Mouse (Mus musculus) ovary, adult 18-20 months (tissue): Measurements from ENCODE around the gene Akap6.

ENCODE experiments used
- DNase-seq: peaks from one replicate; pipeline ENCODE4 v3.0.0; 2022; ENCODE audit warnings: low spot score, mixed read lengths

Gene Akap6

GRCm38 (mm10) chr12:53145516-53145915 lies 446.3 kb downstream of the Akap6 start:
- DNase-seq: no peak

DNA sequence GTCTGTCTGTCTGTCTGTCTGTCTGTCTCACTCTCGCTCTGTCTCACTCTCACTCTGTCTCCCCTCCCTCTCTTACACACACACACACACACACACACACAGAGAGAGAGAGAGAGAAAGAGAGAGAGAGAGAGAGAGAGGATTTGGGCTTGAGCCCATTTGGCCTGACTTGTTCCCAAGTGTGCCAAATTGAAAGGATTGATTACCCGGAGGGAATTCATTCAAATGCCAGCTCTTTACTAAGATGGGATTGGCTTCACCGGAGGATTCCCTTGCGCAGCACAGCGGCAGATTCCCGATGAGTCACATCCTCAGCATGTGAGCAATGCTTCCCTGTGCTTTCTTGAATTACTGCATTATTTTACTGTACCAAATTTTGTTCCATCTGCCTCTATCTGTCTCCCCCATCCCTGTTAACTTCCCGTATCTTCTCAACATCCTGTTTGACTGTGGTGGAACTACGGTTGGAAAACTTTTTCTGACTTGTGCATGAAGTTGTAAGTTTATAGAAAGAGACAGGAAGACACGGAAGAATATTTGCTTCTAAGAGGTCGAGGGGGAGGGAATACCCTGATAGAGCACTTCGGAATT lies 447.4 kb downstream of the Akap6 start:
- DNase-seq: no peak

DNA sequence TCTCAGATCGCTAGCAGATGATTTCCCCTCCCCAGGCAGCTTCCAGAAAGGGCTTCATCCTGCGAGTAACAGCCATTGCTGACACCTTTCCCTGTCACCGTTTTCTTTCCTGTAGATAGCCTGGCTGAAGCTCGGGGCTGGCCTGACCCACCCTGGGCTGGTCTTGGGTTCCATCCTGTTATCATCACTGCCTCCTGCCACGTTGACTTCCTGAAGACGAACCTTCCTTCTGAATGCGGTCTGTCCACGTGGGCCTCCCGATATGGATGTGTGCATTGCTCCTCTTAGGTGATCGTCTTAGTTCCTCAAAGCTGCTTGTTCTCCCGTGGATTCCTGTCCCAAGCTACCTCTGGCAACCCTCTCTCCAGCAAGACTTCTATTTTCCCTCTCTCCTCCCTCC lies 448.5 kb downstream of the Akap6 start:
- DNase-seq: no peak

- no peak for DNase-seq
Measured at GRCm38 (mm10) chr12:53168189-53169003, 469.2 kb downstream of the Akap6 start.

- no peak for DNase-seq
Measured at GRCm38 (mm10) chr12:53191435-53191834, 492.3 kb downstream of the Akap6 start.

- no peak for DNase-seq
Measured at GRCm38 (mm10) chr12:53193664-53194063, 494.5 kb downstream of the Akap6 start.
